Mouse (Mus musculus): ENCODE measurements around the gene Prex1.

- no peak for TF ChIP-seq CTCF (IDR thresholded peaks at IDR 0.05; ENCODE audit: low read depth)
- TF ChIP-seq EP300 (IDR thresholded peaks at IDR 0.05; ENCODE audit: low read depth) = no peak
Observed at GRCm38 (mm10) chr2:166699552-166699951, 14.1 kb downstream of the Prex1 start.
